Mouse (Mus musculus) hematopoietic stem cell, adult 5-6 weeks (primary cell): ENCODE measurements around the gene 2010109A12Rik. TPM values are rescaled to one million over a fixed set of nuclear protein-coding genes. Genes with fewer than 3 reads are reported as not detected.

Experiments used
- ATAC-seq, 2 experiments: fragments of 125-278 bp in 1 of 2; replicated peaks in 1 of 2; 2 replicates each; pipeline ENCODE4 v1.8.0; 2016 to 2017; ENCODE audit warnings: inconsistent platforms in 2 of 2, mild to moderate bottlenecking in 2 of 2, moderate number of reproducible peaks in 2 of 2, low read depth in 1 of 2, moderate TSS enrichment in 1 of 2; ENCODE audit not compliant: low FRiP score in 2 of 2, poor library complexity in 2 of 2, severe bottlenecking in 2 of 2, insufficient read depth in 1 of 2, low TSS enrichment in 1 of 2
- total RNA-seq: library from RNA; stranded (forward); fragments of 172-1452, 232-1000 nt; gene quantifications from 2 replicates; pipeline ENCODE4 v1.2.3, GENCODE M21; 2017

Gene 2010109A12Rik
- total RNA-seq, 1 experiment from 2014 or later = 4.8 TPM

GRCm38 (mm10) chr5:93218375-93218774, 12.1 kb downstream of the 2010109A12Rik start:
- ATAC-seq = no peak

DNA sequence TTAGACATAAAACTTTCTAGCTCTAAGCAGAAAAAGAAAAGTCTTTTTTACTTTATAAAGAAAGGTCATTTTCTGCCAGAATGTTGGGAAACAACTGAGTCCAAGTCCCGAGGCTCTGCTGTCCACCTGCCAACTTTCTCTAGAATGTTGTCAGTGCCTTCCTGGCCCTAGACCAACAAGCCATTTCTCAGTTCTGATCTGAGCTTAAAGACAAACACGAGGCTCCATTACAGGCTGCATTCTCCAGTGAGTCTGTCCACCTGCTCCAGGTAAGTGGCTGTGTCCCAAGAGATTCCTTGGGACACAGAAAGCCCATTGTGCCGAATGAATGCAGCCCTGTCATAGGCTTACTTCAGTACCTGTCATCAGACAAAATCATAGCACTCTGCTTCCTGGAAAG, 15.3 kb downstream of the 2010109A12Rik start:
- ATAC-seq = no peak

GRCm38 (mm10) chr5:93224549-93224948, 18.2 kb downstream of the 2010109A12Rik start:
- ATAC-seq = no peak

- no peak for ATAC-seq
Measured at GRCm38 (mm10) chr5:93227157-93227556, 20.8 kb downstream of the 2010109A12Rik start.

DNA sequence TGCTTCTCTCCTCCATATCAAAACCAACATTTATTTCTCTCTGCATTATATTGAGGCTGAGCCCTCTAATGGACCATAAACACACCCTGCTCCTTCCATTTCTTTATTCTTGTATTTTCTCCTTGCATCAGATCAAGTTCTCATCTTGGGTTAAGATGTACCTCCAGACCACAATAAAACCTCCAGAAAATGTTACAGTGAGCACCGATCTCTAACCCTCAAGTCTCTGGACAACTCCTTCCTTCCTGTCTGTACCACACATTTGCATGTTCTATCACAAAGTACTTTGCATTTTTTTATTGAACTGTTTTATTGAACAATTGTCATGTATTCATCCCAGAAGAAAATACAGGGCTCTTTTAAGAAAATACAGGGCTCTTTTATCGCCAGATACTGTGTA, 23.2 kb downstream of the 2010109A12Rik start:
- ATAC-seq = peak; percentile 65 to 66; a peak in 3 of 4 replicates

- ATAC-seq = no peak
Measured at GRCm38 (mm10) chr5:93231721-93232120, 25.4 kb downstream of the 2010109A12Rik start.

- no peak for ATAC-seq
Measured at GRCm38 (mm10) chr5:93232838-93233237, 26.5 kb downstream of the 2010109A12Rik start.

GRCm38 (mm10) chr5:93234130-93234529, 27.8 kb downstream of the 2010109A12Rik start:
- no peak for ATAC-seq

GRCm38 (mm10) chr5:93234605-93235004, 28.3 kb downstream of the 2010109A12Rik start:
- ATAC-seq = no peak

- no peak for ATAC-seq
Measured at GRCm38 (mm10) chr5:93235888-93236287, 29.6 kb downstream of the 2010109A12Rik start.

DNA sequence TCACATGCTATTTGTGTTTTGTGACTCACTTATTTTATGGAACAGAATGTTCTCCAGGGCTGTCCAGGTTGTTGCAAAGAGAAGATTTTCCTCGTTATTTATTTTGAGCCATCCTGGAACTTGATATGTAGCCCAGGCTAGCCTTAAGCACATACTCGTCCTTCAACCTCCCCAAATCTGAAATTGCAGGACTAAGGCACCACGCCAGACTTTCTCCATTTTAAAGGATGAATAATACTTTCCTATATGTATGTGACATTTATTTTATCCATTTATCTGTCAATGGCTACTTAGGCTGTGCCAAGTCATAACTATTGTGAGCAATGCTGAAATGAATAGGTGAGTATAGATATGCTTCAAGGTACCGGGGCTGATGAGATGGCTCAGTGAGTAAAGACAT, 30.2 kb downstream of the 2010109A12Rik start:
- no peak for ATAC-seq

GRCm38 (mm10) chr5:93239590-93240544, 33.5 kb downstream of the 2010109A12Rik start:
- ATAC-seq = peak; percentile 84 to 93

DNA sequence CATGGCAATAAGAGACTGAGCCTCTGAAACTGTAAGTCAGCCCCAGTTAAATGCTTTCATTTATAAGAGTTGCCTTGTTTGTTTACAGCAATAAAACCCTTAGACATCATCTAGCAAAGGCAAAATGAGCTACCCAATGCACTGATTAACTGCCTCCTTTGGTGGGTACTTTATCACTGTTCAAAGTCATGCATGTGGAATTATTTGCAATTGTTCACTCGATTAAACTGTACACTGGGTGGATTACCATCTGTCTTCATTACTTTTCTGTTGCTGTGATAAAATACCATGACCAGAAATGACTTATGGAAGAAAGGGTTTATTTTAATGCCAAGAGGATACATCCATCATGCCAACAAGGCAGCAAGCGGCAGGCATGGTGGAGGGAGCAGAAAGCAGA, 39.0 kb downstream of the 2010109A12Rik start:
- ATAC-seq = no peak

GRCm38 (mm10) chr5:93249940-93250578, 43.7 kb downstream of the 2010109A12Rik start:
- no peak for ATAC-seq

- no peak for ATAC-seq
Measured at GRCm38 (mm10) chr5:93251001-93251760, 44.9 kb downstream of the 2010109A12Rik start.

DNA sequence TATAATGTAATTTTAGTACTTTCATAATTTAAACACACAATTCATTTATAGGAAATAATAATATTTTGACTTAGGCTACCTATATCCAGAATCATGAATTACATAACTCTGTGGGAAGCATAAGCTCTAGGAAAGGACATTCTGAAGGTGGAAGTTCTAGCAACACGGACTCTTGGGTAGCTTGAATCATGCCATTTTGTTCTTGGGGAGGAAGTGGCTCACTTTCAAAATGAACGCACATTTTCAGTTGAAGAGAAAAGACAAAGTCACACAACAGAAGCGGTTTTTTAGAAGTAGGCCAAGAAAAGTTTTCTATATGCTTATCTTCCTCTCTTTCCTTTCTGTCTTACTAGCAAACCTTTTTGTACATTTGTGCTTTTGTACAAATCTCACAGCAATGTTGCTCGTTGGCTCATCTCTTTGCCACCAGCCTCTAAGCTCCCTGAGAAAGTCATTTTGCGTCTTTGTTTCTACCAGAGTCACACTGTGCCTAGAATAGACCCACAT, 49.5 kb downstream of the 2010109A12Rik start:
- ATAC-seq = no peak

DNA sequence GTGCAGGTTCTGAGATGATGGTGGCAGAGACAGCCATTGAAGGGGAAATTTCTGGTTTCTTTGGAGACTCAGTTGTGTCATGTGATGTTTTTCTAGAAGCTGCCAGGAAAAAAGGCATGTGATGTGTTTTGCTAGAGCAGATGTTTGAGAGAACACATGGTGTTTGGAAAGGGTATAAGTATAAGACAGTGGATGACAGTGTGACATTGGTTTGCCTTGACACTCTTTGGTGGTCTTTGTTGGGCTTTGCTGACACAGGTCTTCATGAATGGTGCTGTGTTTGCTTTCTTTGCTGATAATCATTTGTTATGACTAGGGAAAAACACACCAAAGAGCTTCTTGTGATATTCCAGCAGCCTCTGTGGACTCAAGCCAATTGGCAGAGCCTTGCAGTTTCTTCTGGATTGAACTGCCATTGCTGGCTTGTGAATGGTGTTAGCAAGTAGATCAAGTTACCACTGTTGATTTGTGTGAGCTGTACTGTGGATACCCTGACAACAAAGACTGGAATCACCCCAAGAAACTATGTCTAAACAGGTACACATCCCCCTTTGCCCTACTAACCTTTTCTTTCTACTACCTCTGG, 50.6 kb downstream of the 2010109A12Rik start:
- no peak for ATAC-seq
